Mouse (Mus musculus) heart, postnatal 25 days (tissue): Measurements from ENCODE around the gene Il1r1. TPM values are rescaled to one million over a fixed set of nuclear protein-coding genes. Genes with fewer than 3 reads are reported as not detected.

Experiments
- DNase-seq: peaks from one replicate; pipeline ENCODE4 v3.0.0; 2022; ENCODE audit warnings: low spot score
- intact Hi-C: fragments of 180-260 bp; cut with DNase I; formaldehyde crosslinking; loops from one replicate; pipeline ENCODE4 v1.15.1; 2025
- total RNA-seq, 2 experiments: library from RNA; stranded (reverse); gene quantifications; 2 replicates each; pipeline ENCODE4 v1.2.3; 2021

The Il1r1 gene
- total RNA-seq, 2 experiments from 2014 or later: 6.0 to 6.1 TPM

DNA sequence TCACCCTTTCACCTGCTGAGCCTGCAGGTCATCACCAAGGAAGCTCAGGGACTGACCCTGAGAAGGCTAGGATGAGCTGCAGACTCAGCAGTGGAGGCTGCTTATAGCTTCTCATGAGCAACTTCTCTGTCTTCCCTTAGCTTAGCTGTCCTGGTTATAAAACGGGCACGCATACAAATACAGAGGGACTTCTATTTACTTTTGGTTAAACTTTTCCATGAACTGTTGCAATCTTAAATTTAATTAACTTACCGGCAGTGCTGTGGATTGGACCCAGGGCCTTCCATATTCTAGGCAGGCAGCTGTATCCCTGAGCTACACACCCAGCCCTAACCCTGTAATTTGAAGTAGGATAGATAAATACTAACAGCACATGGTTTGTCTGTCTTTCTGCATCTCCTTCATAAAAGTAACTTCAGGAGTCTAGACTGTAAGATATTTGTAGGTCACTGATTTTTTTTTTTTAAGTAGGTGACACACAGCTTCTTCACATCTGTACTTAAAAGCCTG lies 4.9 kb downstream of the Il1r1 start:
- DNase-seq: no peak
- intact Hi-C loops: no loop called here

DNA sequence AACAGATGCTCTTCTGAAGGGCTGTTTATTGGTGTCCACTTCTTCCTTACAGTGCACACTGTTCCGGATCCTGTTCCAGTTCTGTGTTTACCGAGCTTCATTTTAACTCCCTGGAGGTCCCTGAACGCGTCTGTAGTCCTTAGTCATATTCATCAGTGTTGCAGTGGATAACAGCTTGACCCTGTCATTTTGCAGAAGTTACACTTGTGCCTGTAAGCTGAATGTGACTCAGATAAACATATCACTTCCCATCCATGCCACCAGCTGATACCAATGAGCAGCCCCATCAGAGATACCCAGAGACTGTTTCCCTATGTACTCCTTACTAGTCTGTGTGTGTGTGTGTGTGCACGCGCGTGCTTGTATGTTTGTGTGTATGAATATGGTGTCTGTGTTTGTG lies 5.5 kb downstream of the Il1r1 start:
- intact Hi-C loops: no loop called here
- DNase-seq: peak; percentile 20

DNA sequence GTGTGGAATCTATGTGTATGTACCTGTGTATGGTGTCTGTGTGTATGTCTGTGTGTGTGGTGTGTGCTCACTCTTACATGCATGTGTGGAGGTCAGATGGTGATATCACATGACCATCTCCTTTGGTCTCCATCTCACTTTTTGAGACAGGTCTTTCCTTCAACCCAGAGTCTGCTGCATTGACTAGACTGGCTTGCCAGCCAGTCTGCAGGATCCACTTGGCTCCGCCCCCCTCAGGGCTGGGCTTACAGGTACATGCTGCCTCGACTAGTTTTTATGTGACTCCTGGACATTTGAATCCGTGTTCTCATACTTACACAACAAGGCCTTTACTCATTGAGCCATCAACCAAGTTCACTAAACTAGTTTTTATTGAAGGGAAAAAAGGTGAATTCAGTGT lies 6.2 kb downstream of the Il1r1 start:
- intact Hi-C loops: no loop called here
- DNase-seq: no peak

DNA sequence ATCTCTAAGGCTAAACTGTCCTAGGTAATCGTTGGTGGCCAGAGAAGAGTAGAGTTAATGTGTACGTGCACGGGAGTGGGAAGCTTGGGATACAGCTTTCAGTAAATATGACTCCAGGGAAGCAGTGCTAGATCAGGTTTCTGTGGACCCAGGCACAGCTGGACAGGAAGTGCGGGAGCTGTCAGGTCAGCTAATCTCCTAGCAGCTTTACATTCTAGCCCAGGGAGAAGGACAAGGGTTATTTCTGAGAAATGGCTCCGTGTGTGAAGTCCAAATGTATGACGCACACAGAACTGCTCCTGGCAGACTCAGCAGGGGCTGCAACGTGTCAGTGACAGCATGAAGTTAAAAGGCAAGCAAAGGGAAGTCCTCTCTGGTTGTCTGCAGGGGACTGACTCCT lies 8.3 kb downstream of the Il1r1 start:
- intact Hi-C loops: no loop called here
- no peak for DNase-seq

DNA sequence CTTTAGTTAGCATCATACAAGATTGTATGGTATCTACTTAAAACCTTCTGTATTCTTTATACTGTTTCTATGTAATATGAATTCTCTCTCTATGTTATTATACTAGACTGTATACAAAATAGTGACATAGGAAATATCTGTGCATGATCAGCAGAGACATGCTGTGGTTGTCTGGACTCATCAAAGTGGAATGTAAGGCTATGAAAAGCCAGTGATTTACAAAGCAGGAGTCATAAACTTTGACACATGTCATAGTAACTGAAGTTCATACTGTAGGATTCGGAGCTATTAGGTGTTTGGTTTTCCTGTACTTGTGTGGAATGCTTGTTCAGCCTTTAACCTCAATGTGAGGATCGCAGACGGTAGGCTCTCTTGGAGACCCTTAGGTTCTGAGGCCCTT lies 8.7 kb downstream of the Il1r1 start:
- intact Hi-C loops: no loop called here
- no peak for DNase-seq

DNA sequence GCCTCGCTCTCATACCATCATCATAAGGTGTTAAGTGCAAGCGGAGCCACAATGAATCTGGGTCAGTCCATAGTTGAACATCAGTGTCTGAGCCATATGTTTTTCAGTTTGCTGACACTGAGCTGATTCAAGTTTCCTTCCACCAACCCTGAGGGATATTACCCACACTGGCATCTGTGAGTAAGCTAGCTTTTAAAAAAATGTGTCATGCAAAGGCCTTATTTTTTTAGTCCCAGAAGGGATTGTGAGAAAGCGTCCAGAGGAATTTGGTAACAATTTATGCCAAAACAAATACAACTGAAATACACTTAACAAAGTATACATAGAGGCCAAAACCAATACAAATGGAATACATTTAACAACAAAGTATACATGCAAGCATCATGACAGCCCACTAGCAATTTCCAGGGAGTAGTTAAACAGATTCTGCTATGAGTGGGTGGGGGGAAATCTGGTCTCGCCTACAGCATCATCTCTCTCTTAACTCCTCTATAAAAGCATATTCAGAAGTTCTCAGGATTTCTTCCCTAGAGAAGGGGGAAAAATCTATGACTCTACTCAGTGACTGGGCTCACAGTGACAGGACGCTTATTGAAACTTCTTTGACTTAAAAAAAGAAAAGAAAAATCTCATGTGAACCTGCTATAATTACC lies 10.8 kb downstream of the Il1r1 start:
- intact Hi-C loops: no loop called here
- DNase-seq: no peak

DNA sequence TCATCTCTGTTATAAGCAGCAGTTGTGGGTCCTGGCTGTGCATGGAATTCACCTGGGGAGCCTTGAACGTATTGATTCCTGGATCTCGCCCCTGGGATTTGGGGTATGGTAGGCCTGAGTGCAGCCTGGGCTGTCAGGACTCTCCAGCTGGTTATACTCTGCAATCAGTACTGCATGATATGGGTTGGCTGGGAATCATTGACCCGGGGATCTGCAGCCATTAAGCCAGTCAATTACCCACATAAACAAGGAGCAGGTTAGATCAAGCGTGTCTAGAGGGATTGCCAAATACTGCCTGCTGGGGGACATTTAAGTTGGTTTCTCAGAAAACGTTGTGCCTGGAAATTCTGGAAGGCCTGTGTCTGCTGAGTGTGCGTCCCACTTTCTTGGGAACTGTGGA lies 11.8 kb downstream of the Il1r1 start:
- intact Hi-C loops: no loop called here

DNA sequence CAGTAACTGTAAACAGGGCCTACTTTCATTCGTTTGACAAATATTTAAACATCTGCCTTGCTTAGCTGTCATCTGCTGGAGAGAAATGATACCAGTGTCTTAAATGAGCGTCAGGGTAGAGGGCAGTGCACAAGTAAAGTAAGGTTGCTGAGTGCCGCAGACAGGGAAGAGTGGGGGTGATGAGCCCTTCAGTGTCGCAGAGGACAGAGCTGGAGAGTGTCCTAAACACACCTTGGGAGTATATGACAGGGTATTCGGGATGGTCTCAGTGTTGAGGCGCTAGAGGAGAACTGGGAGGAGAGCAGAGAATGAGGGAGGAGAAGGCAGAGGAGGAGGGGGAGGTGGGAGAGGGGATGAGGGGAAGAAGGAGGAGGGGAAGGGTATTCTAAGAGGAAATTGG lies 12.2 kb downstream of the Il1r1 start:
- intact Hi-C loops: no loop called here
- DNase-seq: no peak

More for the DNA sequence above, 11.8 kb downstream of the Il1r1 start:
- no peak for DNase-seq

DNA sequence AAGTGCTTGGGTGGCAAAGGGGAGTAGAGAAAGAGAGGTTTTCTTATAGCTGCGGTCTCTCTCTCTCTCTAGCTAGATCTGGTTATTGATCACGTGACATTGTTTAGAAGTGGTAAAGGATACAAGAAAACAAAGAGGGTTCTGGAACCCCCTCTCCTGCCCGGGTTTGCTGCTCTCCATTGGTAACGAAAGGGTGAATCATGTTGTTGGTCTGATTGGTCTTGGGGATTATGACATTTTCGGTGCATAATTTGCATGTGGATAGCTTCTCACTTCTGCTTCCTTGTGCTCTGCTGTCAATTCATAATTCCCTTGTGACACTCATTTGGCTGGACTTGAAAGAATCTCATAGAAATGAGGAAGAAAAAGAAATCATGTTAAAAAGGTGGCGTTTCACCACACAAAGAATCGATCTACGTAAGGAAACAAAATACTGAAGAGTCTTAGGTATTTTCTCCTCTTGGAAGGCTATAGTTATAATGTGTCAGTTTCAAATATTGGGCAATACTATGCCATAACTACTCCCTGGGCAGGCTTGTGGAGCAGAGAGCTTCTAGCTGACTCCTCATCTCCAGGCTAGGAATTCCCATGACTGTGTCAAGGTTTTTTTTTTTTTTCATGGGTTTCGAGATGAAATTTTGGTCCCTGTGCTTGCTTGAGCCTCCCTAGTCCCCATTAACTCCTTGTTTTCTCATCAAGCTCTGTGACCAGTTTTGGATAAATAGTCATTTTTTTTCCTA lies 15.6 kb downstream of the Il1r1 start:
- no peak for DNase-seq
- intact Hi-C loops: no loop called here

DNA sequence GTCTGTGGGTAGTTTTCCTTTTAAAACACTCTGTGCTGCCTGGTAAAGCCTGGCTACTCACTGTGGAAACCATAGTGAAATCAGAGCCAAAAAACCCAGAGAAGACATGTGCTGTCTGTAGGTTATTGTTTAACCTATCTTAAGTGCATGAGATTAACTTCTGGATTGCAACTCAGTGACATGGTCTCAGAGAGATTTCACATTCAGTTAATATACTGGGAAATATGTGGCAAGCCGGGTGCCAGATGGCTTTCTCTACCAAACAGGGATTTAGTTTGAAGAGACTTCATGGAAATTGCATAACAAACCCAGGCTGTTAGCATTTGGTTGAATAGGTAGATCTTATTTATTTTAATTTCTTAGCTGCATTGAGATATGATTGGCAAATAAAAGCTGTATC lies 17.8 kb downstream of the Il1r1 start:
- intact Hi-C loops: no loop called here
- DNase-seq: no peak

DNA sequence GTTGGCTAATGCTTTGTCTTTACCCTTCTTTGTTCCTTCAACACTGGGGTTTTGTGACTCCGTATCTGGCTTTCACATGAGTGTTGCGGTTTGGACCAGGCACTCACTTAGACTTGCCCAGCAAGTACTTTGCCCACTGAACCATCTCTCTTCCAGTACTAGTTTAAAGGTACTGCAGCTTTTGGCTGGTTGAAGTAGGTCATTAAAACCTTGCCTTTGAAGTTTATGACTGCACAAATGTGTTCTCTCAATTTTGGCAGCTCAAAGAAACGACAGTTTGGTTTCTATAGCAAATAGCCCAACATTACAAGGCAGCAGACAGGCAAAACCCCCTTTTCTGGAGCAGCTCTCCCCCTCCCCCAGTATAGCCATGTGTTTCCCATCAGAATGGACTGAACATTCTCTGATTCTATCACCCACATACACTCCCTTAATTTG lies 18.7 kb downstream of the Il1r1 start:
- DNase-seq: no peak
- intact Hi-C loops: no loop called here

DNA sequence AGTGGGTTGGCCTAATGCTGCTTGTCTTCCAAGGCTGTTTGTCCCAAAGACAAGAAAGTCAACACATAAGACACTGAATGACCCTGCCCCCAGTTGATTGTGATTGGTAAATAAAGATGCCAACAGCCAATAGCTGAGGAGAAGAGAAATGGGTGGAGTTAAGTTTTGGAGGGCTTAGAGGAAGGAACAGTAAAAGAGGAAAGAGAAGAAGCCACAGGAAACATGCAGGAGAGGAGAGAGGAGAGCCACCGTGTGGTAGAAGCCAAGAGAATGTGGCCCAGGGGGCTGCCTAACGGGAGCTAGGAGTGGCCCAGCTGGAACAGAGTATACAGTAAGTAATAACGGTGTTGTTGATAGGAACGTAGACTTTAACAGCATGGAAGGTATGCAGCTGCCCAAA lies 25.5 kb downstream of the Il1r1 start:
- intact Hi-C loops: no loop called here
- no peak for DNase-seq

DNA sequence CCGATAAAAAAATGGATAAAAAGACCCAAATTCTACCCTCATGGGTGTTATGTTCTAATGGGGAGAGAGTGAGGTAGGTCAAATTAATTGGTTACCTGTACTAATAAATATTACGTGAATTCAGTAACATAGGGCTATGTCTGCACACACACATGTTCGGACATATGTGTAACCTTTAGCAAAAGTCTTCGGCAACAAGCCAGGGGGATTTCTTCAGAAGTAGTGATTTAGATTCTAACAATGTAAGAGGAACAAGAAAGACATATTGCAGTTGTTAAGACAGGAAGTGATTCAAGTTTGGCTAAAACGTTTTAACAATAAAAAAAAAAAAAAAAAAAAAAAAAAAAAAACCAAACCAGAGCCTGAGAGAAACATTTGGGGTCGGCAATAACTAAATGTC lies 27.6 kb downstream of the Il1r1 start:
- DNase-seq: no peak
- intact Hi-C loops: no loop called here

DNA sequence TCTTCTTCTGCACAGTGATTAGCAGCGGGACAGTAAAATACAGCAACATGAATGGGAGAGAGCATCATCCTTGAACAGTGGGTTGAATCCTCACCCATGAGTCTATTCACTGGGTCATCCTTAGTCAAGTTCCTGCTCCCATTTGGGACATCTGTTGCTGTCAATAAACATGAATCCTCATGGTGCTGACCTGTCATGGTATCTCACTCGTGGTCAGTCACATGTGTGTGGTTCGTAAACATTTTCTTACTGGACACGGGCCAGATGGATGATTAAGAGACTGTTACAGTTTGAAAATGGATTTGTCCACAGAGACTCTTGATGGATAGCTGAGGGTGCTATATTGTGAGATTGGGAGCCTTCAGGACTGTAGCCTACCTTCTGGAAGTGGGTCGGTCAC lies 29.1 kb downstream of the Il1r1 start:
- intact Hi-C loops: no loop called here
- DNase-seq: no peak

DNA sequence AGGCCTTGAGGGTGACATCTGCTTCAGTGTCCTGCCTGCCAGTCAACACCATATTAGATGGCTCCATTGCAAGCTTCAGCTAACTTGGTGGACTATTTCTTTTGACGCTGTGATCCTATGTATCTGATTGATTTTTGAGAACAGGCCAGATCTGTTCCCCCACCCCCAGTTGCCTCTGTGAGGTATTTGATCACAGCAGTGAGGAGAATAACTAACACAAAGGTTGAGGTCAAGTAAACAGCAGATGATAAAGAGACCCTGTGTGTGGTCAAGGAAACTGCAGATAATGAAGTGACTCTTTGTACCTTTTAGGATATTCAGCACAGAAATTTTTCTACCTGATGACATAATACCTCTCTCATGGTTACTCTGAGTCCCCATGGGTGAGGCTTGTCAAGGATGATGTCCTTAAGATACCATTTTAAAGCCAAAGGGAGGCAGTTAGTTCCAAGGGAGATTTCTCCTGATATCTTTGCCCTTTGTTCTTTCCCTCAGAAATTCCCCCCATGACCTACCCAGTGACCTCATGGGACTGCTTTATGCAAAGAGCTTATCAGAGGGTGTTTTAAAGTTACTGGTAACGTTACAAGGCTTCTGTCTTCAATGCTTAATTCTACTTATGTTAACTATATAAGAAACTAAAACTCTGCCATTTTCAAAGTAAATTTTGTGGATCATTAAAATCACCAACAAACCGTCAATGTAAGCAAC lies 29.6 kb downstream of the Il1r1 start:
- intact Hi-C loops: no loop called here
- no peak for DNase-seq

DNA sequence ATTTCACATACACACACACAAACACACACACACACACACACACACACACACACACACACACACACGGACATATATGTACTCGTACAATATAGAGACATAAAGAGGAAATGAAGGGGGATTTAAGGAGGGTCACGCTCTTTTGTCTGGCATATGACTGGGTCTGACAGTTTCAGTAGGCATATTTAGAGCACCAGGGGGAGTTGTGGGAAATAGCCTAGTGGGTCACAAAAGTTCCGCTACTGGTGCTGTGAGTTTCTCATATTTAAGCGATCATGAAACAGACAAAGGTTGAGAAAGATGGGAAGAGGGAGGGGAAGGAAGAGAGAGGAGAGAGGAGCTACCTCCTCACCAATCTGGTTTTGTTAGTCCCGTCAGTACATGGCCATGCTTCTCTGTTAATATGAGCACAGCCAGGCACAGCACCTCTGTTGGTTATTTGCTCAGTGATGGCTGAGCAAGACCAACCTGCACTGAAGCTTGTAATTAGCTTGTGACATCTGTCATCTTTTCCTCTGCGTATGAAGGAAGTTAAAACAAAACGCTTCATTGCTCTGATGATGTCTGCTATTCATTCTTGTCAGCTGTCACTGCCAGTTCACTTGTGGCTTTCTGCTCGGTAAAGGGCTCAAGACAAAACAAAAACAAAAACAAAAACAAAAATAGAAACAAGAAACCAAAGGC lies 37.7 kb downstream of the Il1r1 start:
- intact Hi-C loops: loop anchor here (5.0 kb wide), 2 partner anchors 80 to 145 kb away; no protein-coding TSS in a partner anchor
- DNase-seq: no peak

DNA sequence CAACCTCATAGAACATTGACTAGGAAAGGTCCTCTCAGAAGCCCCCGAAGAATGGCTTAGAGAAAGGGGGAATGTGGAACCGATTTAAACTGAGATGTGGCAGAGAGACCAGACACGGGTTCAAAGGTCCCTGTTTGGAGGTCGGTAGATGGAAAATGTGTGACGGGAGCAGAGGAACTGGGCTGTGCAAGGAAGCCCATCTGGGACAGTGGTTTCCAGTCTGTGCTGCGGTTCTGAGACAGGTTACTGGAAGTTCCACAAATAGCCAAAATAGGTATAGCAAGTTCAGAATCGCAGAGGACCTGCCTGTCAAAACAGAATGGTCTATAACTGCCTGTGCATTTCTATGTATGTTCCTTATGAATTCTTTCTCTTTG lies 38.2 kb downstream of the Il1r1 start:
- intact Hi-C loops: loop anchor here (5.0 kb wide), 2 partner anchors 81 to 146 kb away; no protein-coding TSS in a partner anchor
- DNase-seq: no peak

DNA sequence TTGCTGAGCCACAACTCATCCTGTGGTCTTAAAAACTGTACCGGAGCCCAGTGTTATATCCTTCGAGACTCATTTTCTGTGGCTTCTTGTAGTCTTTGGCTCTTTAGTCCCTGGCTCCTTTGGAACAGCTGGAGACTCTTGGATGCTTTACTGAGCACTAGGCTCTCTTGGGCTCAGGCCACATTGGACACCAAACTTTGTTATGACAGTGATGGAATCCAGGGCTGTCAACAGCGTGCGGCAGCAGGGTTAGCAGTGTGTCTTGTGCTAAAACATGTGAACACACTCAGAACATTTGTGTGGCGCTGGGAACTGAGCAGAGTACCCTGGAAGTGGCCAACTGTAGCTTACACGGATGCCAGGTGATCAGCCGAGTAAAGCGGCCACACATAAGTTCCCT lies 38.8 kb downstream of the Il1r1 start:
- DNase-seq: peak; percentile 61
- intact Hi-C loops: loop anchor here (5.0 kb wide), 2 partner anchors 81 to 146 kb away; no protein-coding TSS in a partner anchor

DNA sequence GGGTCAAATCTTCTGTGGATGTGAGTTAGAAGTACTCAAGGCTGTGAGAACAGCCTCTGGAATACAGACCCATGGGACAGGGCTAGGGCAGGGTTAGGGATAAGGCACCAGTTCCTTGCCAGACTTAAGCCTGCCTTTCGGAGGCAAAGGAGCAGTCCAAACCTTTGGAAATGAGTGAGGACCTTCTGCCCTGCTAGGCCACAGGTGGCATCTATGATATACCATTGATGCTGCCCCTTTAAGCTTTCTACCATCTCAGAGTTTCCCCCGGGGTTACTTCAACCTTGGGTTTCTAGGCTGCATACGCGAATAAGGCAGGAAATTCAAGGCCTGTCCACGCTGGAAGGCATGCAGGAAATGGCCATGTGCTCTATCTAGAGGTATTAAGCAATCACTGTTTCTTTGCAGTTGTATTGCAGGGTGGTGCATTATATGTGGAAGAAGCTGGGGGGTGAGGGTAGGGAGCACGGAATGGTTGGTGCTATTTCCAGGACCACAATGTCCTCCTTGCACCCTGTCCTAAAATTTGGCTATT lies 40.5 kb downstream of the Il1r1 start:
- no peak for DNase-seq
- intact Hi-C loops: loop anchor here (5.0 kb wide), 1 partner anchor 62 kb away; no protein-coding TSS in a partner anchor
